Mouse (Mus musculus): Measurements from ENCODE around the gene Tbc1d9.

- peak; percentile 16; the same call in 1 of the 2 replicates for TF ChIP-seq POLR2A (IDR thresholded peaks at IDR 0.05; ENCODE audit: borderline replicate concordance, insufficient read depth, low read length)
- TF ChIP-seq CTCF (IDR thresholded peaks at IDR 0.05; ENCODE audit: borderline replicate concordance, insufficient read depth, low read depth, low read length), result no peak
These were observed 10.5 kb downstream of the Tbc1d9 start for GRCm38 (mm10) chr8:83175680-83176079.

All from cerebellum, adult 2 months (tissue).